Mouse (Mus musculus): ENCODE data around the gene Mtus2.

GRCm38 (mm10) chr5:148041661-148042060 lies 84.5 kb downstream of the Mtus2 start:
- TF ChIP-seq CTCF (IDR thresholded peaks at IDR 0.05; ENCODE audit: borderline replicate concordance, control insufficient read depth, extremely low read depth, insufficient read depth, low read length, poor library complexity) (no peak), POLR2A (IDR thresholded peaks at IDR 0.05; ENCODE audit: control insufficient read depth, extremely low read depth, insufficient read depth, low read length, poor library complexity) (no peak)
